Mouse (Mus musculus): ENCODE data around the gene Jmjd1c. TPM values are rescaled to one million over a fixed set of nuclear protein-coding genes. Genes with fewer than 3 reads are reported as not detected.

The Jmjd1c gene
- total RNA-seq, 2 experiments from 2014 or later = 52.9 to 57.7 TPM

GRCm38 (mm10) chr10:67226109-67226508 lies 130.2 kb downstream of the Jmjd1c start:
- peak; percentile 37 to 58 for DNase-seq

- no peak for DNase-seq
Observed at GRCm38 (mm10) chr10:67226543-67226942, 130.6 kb downstream of the Jmjd1c start.

- DNase-seq = no peak
Observed at GRCm38 (mm10) chr10:67230439-67230838, 134.5 kb downstream of the Jmjd1c start.

- DNase-seq = peak; percentile 37 to 54
Observed at GRCm38 (mm10) chr10:67247145-67247544, 151.2 kb downstream of the Jmjd1c start.

- peak; percentile 45 to 54 for DNase-seq
Observed at GRCm38 (mm10) chr10:67249486-67249885, 153.6 kb downstream of the Jmjd1c start.

- DNase-seq = no peak
Observed at GRCm38 (mm10) chr10:67250846-67251245, 154.9 kb downstream of the Jmjd1c start.

- peak; percentile 7 to 26 for DNase-seq
Observed at GRCm38 (mm10) chr10:67252353-67252752, 156.4 kb downstream of the Jmjd1c start.

- no peak for DNase-seq
Observed at GRCm38 (mm10) chr10:67253115-67253514, 157.2 kb downstream of the Jmjd1c start.

- peak; percentile 55 to 67 for DNase-seq
Observed at GRCm38 (mm10) chr10:67264852-67265251, 168.9 kb downstream of the Jmjd1c start.

- DNase-seq = no peak
Observed at GRCm38 (mm10) chr10:67275916-67276315, 180.0 kb downstream of the Jmjd1c start.

GRCm38 (mm10) chr10:67281852-67282251 lies 185.9 kb downstream of the Jmjd1c start:
- DNase-seq = peak; percentile 9 to 21

- DNase-seq = no peak
Observed at GRCm38 (mm10) chr10:67282531-67282930, 186.6 kb downstream of the Jmjd1c start.

- DNase-seq = no peak
Observed at GRCm38 (mm10) chr10:67283516-67283915, 187.6 kb downstream of the Jmjd1c start.

GRCm38 (mm10) chr10:67284311-67284710 lies 188.4 kb downstream of the Jmjd1c start:
- peak; percentile 69 to 82 for DNase-seq

GRCm38 (mm10) chr10:67284761-67285175 lies 188.8 kb downstream of the Jmjd1c start:
- DNase-seq = peak; percentile 28 to 51

- peak; percentile 87 to 92 for DNase-seq
Observed at GRCm38 (mm10) chr10:67285176-67285814, 189.4 kb downstream of the Jmjd1c start, which contains the start of gene Nrbf2. Gene Nrbf2, minus strand, starts transcription at chr10:67285305.

- DNase-seq = peak; percentile 45 to 82
Observed at GRCm38 (mm10) chr10:67287877-67288276, 192.0 kb downstream of the Jmjd1c start.

- no peak for DNase-seq
Observed at GRCm38 (mm10) chr10:67290622-67291021, 194.7 kb downstream of the Jmjd1c start.

- peak; percentile 20 to 34 for DNase-seq
Observed at GRCm38 (mm10) chr10:67291087-67291486, 195.2 kb downstream of the Jmjd1c start.

- no peak for DNase-seq
Observed at GRCm38 (mm10) chr10:67295331-67295730, 199.4 kb downstream of the Jmjd1c start.

GRCm38 (mm10) chr10:67295938-67296466 lies 200.1 kb downstream of the Jmjd1c start:
- no peak for DNase-seq

- DNase-seq = no peak
Observed at GRCm38 (mm10) chr10:67296482-67297152, 200.7 kb downstream of the Jmjd1c start.

- DNase-seq = no peak
Observed at GRCm38 (mm10) chr10:67297175-67297855, 201.4 kb downstream of the Jmjd1c start.
